Mouse (Mus musculus): ENCODE measurements around the gene Prr36. TPM values are rescaled to one million over a fixed set of nuclear protein-coding genes. Genes with fewer than 3 reads are reported as not detected.
"Not testable (repeated sequence)": the region's sequence is repeated elsewhere in the genome, so short reads cannot be mapped to it uniquely, and the experiment has no call there.

Prr36 gene
- polyA plus RNA-seq (2012; rRNA removed): 0.09 and 0.12 TPM in 2 replicates

- DNase-seq (ENCODE audit: low read depth): no peak
Observed at GRCm38 (mm10) chr8:4216791-4217621, at the start of gene Prr36. TSS of gene Prr36 (minus strand) at chr8:4217459.

DNA sequence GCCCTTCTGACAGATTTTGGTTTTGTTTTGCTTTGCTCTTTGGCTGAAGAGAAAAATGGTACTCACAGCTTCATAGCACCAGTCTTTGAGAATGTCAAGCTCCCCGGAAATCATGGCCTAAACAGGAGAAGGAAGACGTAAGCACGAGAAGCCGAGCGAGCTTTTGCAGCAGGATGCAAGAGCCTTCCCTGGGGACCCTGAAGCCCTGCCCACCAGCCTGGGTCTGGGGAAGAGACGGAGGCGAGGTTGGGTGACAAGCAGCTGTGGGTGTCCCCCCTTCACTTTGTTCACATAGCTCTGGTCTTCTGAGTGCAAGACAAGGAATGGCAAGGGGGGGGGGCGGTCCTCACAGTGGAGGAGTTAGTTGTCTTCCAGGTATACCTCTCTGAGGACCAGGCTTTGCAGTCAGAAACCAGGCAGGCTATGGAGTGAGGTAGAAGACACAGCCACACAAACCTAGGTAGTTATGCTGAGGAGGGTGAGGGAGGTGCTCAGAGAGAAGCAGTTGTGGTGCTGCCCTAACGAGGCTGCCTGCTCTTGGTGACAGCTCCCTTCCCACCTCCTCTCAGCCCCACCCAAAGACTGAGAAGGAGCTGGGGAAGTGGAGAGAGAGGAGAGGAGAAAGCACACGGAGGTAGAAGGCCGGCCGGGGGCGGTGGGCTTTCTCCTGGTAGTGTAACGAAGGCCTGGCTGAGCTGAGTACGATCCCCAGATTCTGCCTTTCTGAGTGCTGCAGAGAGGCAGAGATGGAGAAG, 48.1 kb upstream of the Prr36 start:
- DNase-seq (ENCODE audit: low read depth): no peak

DNA sequence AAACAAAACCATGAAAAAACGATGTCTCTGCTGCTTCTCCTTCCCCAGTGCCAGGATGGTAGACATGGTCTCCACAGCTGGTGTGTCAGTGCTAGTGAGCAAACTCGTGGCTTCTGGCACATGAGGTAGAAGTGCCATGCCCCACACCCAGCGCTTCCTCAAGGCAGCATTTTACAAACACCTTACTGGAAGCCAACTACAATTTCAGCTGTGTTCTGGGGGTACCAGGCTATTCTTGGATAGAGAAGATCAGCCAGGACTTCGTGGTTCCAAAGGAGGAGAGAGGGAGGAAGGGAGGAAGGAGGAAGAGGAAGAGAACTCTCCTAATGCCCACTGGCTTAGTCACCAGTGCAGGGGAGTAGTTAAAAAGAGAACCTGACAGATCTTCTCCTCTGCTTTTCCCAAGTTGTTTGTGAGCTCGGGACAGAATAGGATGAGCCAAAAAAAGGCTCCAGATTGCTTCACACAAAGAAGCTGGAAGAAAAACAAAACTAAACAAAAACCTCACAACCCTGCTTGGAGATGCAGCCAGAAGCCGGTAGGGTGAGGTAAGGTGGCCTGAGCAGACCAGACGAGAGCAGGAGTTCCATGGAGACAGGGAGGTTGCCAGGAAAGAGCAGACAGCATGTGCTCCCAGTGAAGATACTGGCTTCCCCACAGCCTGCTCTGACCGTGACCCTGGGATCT, 46.0 kb upstream of the Prr36 start:
- no peak for DNase-seq (ENCODE audit: low read depth)

DNA sequence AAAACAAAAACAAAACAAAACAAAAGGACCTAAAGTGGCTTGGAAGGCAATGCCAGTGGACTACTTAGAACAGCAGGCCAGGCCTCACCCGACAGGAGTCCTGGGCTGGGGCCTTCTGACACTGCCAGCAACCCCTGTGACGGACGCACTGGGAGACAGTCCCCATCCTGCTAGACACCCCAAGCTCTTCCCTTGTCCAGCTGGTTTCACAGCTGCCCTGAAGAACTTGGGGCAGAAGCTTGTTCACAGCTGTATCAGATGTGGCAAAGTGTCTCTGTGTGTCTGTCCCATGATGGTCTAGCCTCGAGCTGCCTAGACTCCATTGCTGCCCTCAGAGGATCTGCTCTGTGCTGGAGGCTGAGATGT, 42.5 kb upstream of the Prr36 start:
- no peak for DNase-seq (ENCODE audit: low read depth)

DNA sequence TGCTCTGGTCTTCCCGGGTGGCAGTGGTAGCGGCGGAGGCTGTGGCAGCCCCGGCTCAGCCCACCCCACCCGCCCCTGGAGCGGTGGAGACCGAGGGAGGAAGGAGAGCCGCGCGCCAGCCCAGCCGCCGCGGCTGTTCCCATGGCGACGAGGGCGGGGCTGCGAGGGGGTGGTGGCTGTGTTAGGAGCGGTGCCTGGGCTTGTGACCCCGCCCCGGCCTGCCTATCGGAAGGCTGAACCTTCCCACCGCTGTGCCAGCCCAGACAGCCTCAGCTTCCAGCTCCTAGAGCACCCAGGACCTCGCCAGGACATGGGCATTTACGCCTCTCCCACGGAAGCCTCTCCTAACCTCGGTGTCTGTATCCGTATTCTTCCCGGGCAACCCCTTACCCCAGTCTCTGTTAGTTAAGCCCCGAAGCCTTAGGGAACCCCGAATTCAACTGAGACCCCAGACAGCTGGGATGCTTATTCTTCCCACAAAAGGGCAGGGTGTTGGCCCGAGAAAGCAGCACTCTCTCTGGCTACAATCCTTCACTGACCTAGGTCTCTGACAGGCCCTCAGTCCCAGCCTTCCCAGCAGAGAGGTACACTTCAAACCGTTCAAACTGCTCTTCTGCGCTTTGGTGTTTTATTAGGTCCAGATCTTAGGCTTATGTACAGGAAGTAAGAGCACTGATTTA, 42.0 kb upstream of the Prr36 start, which contains the start of gene Ctxn1:
Gene Ctxn1 (minus strand): TSS at position 150 of the 680 bp plus-strand sequence.
- DNase-seq (ENCODE audit: low read depth): no peak

DNA sequence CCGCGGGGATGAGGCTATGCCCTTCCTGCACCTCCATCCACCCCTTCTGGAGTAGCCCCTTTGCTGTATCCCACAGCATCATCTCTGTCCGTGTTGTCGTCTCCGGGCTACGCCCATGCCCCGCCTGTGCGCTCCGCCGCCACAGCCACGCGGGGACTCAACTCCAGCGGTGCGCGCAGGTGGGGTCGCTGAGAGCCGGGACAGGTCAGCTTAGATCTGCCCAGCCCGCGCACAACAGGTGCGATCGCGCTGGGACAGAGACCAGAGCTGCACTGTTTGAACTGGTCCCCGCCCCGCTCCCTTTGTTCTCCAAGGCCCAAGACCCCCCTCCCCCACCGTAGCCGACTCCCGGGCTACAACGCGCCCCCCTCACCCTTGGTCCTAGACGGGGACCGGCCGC, 41.4 kb upstream of the Prr36 start:
- DNase-seq (ENCODE audit: low read depth): no peak

DNA sequence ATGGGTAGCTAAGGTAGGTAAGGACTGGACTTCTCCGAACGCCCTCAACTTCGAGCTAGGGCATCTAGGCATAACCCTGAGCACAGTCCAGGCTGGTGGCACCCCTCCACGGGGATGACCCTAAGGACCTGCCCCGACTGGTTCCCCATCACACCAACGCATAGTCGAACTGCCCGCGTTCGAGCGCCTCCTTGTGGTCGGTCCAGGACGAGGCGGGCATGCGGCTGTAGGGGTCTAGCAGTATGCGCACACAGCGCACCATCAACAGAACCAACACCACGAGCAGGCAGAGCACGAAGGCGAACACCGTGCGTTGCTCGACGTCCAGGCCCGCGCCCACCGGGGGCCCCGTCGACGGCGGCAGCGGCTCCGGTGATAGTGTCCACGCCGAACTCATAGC, 41.0 kb upstream of the Prr36 start:
- DNase-seq (ENCODE audit: low read depth): no peak

DNA sequence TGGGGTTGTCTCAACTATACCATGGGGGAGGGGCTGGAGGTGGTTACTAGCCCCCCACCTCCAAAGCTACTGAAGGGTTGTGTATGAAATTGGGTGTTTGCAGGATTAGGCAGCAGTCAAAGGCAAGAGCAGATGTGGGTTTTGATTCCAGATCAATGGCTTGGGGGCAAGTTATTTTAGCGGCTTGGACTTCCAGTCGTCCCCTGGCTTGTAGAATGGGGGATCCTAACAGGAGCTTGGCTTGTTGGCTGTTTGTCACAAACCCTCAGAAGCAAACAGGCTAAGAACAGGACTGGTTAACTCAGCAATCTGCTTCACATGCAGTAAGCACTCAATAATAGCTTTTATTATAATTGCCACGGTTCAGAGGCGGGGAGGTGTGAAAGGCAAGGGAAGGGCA, 40.1 kb upstream of the Prr36 start:
- DNase-seq (ENCODE audit: low read depth): no peak

DNA sequence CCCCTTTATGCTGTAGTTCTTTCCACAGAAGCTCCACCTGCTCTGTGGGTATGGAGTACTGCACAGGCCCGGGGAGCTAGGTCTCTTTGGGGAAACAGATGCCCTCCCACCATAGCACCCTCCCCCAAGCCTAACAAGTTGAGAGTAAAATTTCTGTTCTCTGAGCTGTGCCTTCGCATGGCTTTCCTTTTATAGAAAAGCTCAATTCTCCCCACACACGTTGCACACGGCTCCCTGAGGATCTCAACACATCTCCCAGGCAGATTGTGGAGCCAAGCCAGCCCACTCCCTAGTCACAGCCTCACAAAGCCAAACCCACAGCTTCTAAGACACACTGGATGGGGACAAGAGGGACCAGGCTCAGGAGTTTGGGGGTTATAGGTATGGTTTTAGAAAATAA, 39.7 kb upstream of the Prr36 start:
- DNase-seq (ENCODE audit: low read depth): no peak

DNA sequence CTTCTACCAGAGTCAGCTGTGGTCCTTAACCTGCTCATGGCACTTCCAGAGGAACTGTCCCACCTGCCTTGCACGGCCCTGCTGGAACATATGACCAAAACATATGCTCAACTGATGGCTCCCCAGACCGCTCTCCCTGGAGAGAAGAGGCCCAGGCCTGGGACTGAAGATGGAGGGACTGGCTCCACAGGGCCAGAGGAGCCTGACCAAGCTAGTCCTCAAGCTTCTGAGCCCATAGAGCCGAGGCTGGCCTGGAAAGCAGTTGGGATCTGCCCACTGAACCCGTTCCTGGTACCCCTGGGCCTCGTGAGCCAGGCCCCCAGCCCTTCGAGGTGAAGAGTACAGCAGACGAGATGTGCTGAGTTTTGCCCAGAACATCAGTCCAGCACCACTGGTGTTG, 38.2 kb upstream of the Prr36 start:
- DNase-seq (ENCODE audit: low read depth): not testable (repeated sequence)

GRCm38 (mm10) chr8:4254001-4254400, 36.7 kb upstream of the Prr36 start:
- no peak for DNase-seq (ENCODE audit: low read depth)

- no peak for DNase-seq (ENCODE audit: low read depth)
Observed at GRCm38 (mm10) chr8:4252934-4253841, 35.9 kb upstream of the Prr36 start, which contains the start of gene Snapc2. TSS of gene Snapc2 (plus strand) at chr8:4253080.

DNA sequence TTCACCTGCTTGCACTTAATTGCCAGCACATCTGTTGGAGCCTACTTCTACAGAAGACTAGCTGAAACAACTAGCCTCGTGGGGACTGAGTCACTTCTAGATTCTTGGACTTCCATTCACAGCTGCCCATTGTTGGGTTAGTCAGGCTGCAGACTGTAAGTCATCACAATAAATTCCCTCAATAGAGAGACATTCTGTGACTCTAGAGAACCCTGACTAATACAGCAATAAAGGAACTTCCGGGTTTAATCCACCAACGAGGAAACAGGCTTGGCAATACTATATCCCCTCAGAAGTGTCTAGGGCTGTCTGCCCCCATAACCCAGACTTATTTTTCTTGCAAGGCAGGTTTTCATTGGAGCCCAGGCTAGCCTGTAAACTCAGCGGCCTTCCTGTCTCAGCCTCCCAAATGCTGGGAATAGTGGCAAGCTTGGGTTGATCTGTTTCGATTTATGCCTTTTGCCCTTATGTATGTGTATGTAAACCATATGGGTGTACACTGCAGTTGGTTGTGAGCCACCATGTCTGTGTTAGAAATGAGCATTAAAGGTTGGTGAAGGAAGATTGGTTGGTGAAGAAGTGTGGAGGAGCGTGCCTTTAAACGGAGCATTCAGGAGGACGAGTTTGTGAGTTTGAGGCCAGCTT, 35.0 kb upstream of the Prr36 start:
- DNase-seq (ENCODE audit: low read depth): no peak

DNA sequence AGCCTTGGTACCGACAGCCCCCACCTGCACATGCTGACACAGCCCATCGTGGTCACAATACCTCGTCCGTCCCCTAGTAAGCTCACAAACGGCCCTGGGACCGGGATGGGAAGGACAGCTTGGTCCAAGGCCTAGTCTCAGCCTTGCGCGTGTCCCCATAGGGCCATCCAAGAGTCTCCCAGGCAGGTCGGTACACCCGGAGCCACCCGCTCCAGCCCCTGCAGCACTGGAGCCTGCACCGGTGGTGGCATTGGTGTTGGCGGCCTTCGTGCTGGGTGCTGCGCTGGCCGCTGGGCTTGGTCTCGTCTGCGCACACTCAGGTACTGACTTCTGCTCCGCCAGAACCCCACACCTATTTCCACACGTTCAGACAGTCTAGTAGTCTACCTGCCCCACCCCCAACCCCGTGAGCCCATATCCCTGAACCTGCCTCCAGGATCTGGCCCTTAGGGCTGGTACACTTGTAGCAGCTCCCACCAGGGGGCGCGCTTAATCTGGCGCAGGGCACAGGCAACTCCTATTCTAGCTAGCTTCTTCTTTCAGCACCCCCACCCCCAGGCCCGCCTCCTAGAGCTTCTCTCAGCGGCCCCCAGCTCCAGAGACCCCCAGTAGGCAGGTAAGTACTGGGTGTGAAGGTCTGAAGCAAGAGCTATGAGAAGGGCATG, 33.2 kb upstream of the Prr36 start:
- DNase-seq (ENCODE audit: low read depth): no peak

GRCm38 (mm10) chr8:4249213-4249612, 32.0 kb upstream of the Prr36 start:
- no peak for DNase-seq (ENCODE audit: low read depth)

GRCm38 (mm10) chr8:4247951-4248540, 30.8 kb upstream of the Prr36 start, which contains the start of gene Tgfbr3l:
TSS of gene Tgfbr3l (plus strand) at chr8:4248214.
- no peak for DNase-seq (ENCODE audit: low read depth)

GRCm38 (mm10) chr8:4247241-4247640, 30.0 kb upstream of the Prr36 start:
- DNase-seq (ENCODE audit: low read depth): no peak

DNA sequence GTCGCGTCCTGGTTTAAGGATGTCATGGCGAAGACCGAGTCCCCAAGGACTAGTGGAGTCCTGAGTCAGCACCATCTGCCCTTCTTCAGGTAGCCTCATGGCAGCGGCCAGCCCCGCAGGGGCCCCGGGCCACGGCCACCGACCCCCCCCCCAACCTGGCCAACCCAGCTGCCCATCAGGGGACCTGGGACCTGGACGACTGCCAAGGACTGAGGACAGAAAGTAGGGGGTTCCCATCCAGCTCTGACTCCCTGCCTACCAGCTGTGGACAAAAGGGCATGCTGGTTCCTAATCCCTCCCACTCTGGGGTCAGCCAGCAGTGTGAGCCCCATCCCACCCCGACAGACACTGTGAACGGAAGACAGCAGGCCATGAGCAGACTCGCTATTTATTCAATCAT, 28.5 kb upstream of the Prr36 start:
- DNase-seq (ENCODE audit: low read depth): no peak

DNA sequence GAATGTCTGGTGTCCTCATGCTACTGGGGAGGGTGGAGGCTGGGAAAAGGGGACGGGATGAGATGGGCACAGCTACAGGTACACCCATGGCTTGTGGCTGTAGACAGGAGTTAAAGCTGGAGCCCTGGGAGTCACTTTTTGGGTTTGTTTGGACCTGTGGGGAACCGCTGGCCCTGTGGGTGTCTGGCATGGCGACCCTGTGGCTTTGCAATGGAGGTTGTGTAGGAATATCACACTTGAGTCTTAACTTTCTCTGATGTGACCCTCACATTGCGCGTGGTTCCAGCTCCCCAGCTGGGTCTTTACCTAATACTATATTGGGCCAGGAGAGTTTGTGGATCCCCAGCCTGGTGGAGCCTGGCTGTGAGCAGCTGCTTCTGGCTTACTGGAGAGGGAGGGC, 27.8 kb upstream of the Prr36 start:
- no peak for DNase-seq (ENCODE audit: low read depth)

Data from gonadal fat pad, adult 2 months (tissue).